In genomic region chr2:153463257-153463656, GRCm38 (mm10) we compare ENCODE assay signal across 25 mouse cellular contexts. TPM values are rescaled to one million over a fixed set of nuclear protein-coding genes. Genes with fewer than 3 reads are reported as not detected.
DNase-seq lines count a peak whose midpoint lies in the region; ATAC-seq and TF ChIP-seq lines count a peak whose summit lies in the region.
"Had no signal": no experiment of that assay in that cellular context is flagged by ENCODE, and none has a peak within 500 bp of the region (broad histone marks: within the 10 kb centered on the region; RNA-seq: fewer than 3 reads in every experiment).

No protein-coding gene starts in this region.

- 78% methylated on average over 3 of the region's 3 CpGs for WGBS in embryonic facial prominence, embryonic 11.5 days
- 81% methylated on average over 3 of the region's 3 CpGs for WGBS in embryonic facial prominence, embryonic 10.5 days
- 80% methylated on average over 3 of the region's 3 CpGs for WGBS in liver, embryonic 14.5 days (ENCODE audit: insufficient replicate concordance)
- WGBS in liver, embryonic 11.5 days: 87% methylated on average over 3 of the region's 3 CpGs

- TF ChIP-seq POLR2A in CH12.LX (IDR thresholded peaks at IDR 0.05; ENCODE audit: low read depth, low read length): no peak
- TF ChIP-seq POLR2A in brain, embryonic 14.5 days (IDR thresholded peaks at IDR 0.05; ENCODE audit: borderline replicate concordance, extremely low read depth, insufficient read depth, insufficient read length, poor library complexity, severe bottlenecking): no peak

- H3K36me3 ChIP-seq in embryonic facial prominence, embryonic 11.5 days (replicated peaks; ENCODE audit: control insufficient read depth, insufficient read depth, low read depth, low read length): no peaks in the 10 kb centered on the region
- no peaks in the 10 kb centered on the region for H3K36me3 ChIP-seq in embryonic facial prominence, embryonic 10.5 days (replicated peaks)
- peaks cover 4% of the 10 kb centered on the region; the same call in 1 of the 2 replicates for H3K36me3 ChIP-seq in liver, embryonic 14.5 days (replicated peaks; ENCODE audit: control insufficient read depth, insufficient read depth, low read depth)
- H3K36me3 ChIP-seq in liver, embryonic 11.5 days (ENCODE audit: control insufficient read depth, insufficient read depth, low read length): peaks cover 8% of the 10 kb centered on the region
- peaks cover 0 to 30% of the 10 kb centered on the region in 2 experiments for H3K36me3 ChIP-seq in CH12.LX (replicated peaks in 1 of 2; ENCODE audit: control insufficient read depth in 1 of 2, insufficient read depth in 1 of 2, low read length in 1 of 2)
- H3K36me3 ChIP-seq: limb, embryonic 12.5 days had no signal

- no peak overlapping the region for H3K4me3 ChIP-seq in embryonic facial prominence, embryonic 11.5 days (ENCODE audit: low read depth, low read length)
- no peak overlapping the region for H3K4me3 ChIP-seq in embryonic facial prominence, embryonic 10.5 days
- no peak overlapping the region for H3K4me3 ChIP-seq in liver, embryonic 14.5 days (ENCODE audit: insufficient read depth in 1 of 2, low read depth in 2 of 2, low read length in 2 of 2)
- H3K4me3 ChIP-seq in liver, embryonic 11.5 days (ENCODE audit: low read depth, low read length): no peak overlapping the region
- no peak overlapping the region for H3K4me3 ChIP-seq in CH12.LX (replicated peaks in 1 of 3; ENCODE audit: low read depth in 2 of 3, low read length in 2 of 3, poor library complexity in 1 of 3)
- H3K4me3 ChIP-seq: forebrain, embryonic 15.5 days; limb, embryonic 12.5 days; neural tube, embryonic 13.5 days had no signal

- no peak for TF ChIP-seq EP300 in liver, embryonic 14.5 days (IDR thresholded peaks at IDR 0.05; ENCODE audit: low read depth)
- TF ChIP-seq EP300 in CH12.LX (IDR thresholded peaks at IDR 0.05; ENCODE audit: low read length): no peak

- in situ Hi-C loops in CH12.LX (cut with MboI; ENCODE audit: low pct_ligation_motif_present, low pct_unique_long_range_greater_than_20kb, low sequenced_read_pairs): no loop called here

- no peaks in the 10 kb centered on the region for H3K27me3 ChIP-seq in embryonic facial prominence, embryonic 11.5 days (ENCODE audit: control insufficient read depth, insufficient read depth, low read length)
- H3K27me3 ChIP-seq in embryonic facial prominence, embryonic 10.5 days (replicated peaks; ENCODE audit: low read depth, poor library complexity, severe bottlenecking): no peaks in the 10 kb centered on the region
- no peaks in the 10 kb centered on the region for H3K27me3 ChIP-seq in liver, embryonic 14.5 days (ENCODE audit: control insufficient read depth, insufficient read depth, low read length)
- H3K27me3 ChIP-seq in liver, embryonic 11.5 days (replicated peaks; ENCODE audit: control insufficient read depth, insufficient read depth, low read length): no peaks in the 10 kb centered on the region
- H3K27me3 ChIP-seq in CH12.LX (replicated peaks): no peaks in the 10 kb centered on the region
- H3K27me3 ChIP-seq: forebrain, embryonic 15.5 days; limb, embryonic 12.5 days; neural tube, embryonic 13.5 days had no signal

- DNase-seq in embryonic facial prominence, embryonic 11.5 days (ENCODE audit: low spot score): peak; percentile 39
- no peak for DNase-seq in embryonic facial prominence, embryonic 10.5 days (ENCODE audit: low spot score)
- DNase-seq in liver, embryonic 14.5 days (ENCODE audit: low read depth in 3 of 3, low spot score in 3 of 3): no peak
- DNase-seq in liver, embryonic 11.5 days (ENCODE audit: low spot score): no peak
- DNase-seq in CH12.LX (ENCODE audit: extremely low read depth): no peak
- peak; percentile 45 for DNase-seq in brain, embryonic 14.5 days (ENCODE audit: low read depth)
- DNase-seq in right cerebral cortex, postnatal 10 days (ENCODE audit: low spot score in 2 of 2): no peak
- no peak for DNase-seq in thymus, postnatal 0 days (ENCODE audit: low spot score)
- DNase-seq: B cell, adult 2 months; cerebellum, adult 18-20 months; embryo, embryonic 11 days; lung, adult 18-20 months; thymus, postnatal 4 days had no signal

- no peaks in the 10 kb centered on the region for H3K9me3 ChIP-seq in embryonic facial prominence, embryonic 11.5 days (replicated peaks; ENCODE audit: control insufficient read depth, low read length)
- no peaks in the 10 kb centered on the region for H3K9me3 ChIP-seq in embryonic facial prominence, embryonic 10.5 days
- no peaks in the 10 kb centered on the region for H3K9me3 ChIP-seq in liver, embryonic 14.5 days (ENCODE audit: control insufficient read depth, low read length)
- H3K9me3 ChIP-seq in liver, embryonic 11.5 days (ENCODE audit: control insufficient read depth, low read length): no peaks in the 10 kb centered on the region
- H3K9me3 ChIP-seq in CH12.LX (replicated peaks; ENCODE audit: low read length): peaks cover 5% of the 10 kb centered on the region
- H3K9me3 ChIP-seq: forebrain, embryonic 15.5 days; limb, embryonic 12.5 days; neural tube, embryonic 13.5 days had no signal

- dilution Hi-C loops in CH12.LX (cut with MboI; ENCODE audit: extremely low pct_ligation_motif_present, extremely low pct_unique_long_range_greater_than_20kb, low sequenced_read_pairs): no loop called here

- H3K79me2 ChIP-seq in CH12.LX (replicated peaks; ENCODE audit: control insufficient read depth, extremely low read depth, insufficient read depth, poor library complexity, severe bottlenecking): no peaks in the 10 kb centered on the region

- ATAC-seq in embryonic facial prominence, embryonic 11.5 days (replicated peaks; ENCODE audit: insufficient number of reproducible peaks, low FRiP score, low TSS enrichment, low read depth): no peak
- ATAC-seq in liver, embryonic 14.5 days (ENCODE audit: insufficient read depth): no peak
- ATAC-seq in liver, embryonic 11.5 days (replicated peaks; ENCODE audit: low FRiP score): no peak
- ATAC-seq: forebrain, embryonic 15.5 days; hindbrain, embryonic 16.5 days had no signal

- H3K4me2 ChIP-seq in embryonic facial prominence, embryonic 11.5 days (ENCODE audit: low read depth, low read length): no peak overlapping the region
- H3K4me2 ChIP-seq in liver, embryonic 14.5 days (ENCODE audit: low read depth): no peak overlapping the region
- no peak overlapping the region for H3K4me2 ChIP-seq in liver, embryonic 11.5 days
- no peak overlapping the region for H3K4me2 ChIP-seq in CH12.LX (ENCODE audit: insufficient read depth, low read depth, poor library complexity, severe bottlenecking)
- H3K4me2 ChIP-seq: forebrain, embryonic 15.5 days; limb, embryonic 12.5 days; neural tube, embryonic 13.5 days had no signal

- TF ChIP-seq RAD21 in CH12.LX (IDR thresholded peaks at IDR 0.05; ENCODE audit: low read depth, low read length): peak; percentile 36

- no peaks in the 10 kb centered on the region for H3K4me1 ChIP-seq in embryonic facial prominence, embryonic 11.5 days (ENCODE audit: control insufficient read depth, insufficient read depth, low read length)
- peaks cover 24% of the 10 kb centered on the region for H3K4me1 ChIP-seq in embryonic facial prominence, embryonic 10.5 days
- H3K4me1 ChIP-seq in liver, embryonic 14.5 days (replicated peaks; ENCODE audit: control insufficient read depth in 2 of 2, insufficient read depth in 2 of 2, low read length in 1 of 2): no peaks in the 10 kb centered on the region; a peak in 1 of 4 replicates
- H3K4me1 ChIP-seq in liver, embryonic 11.5 days (replicated peaks; ENCODE audit: control insufficient read depth, insufficient read depth, low read length): peaks cover 7% of the 10 kb centered on the region
- peaks cover 0 to 8% of the 10 kb centered on the region in 2 experiments; a peak in 1 of 4 replicates for H3K4me1 ChIP-seq in CH12.LX (ENCODE audit: control insufficient read depth in 1 of 2, insufficient read depth in 2 of 2)
- H3K4me1 ChIP-seq: forebrain, embryonic 15.5 days had no signal

- peak; percentile 59 for TF ChIP-seq CTCF in liver, embryonic 14.5 days (IDR thresholded peaks at IDR 0.05; ENCODE audit: low read depth)
- peak in 1 of 2 experiments; percentile 50; a peak in 2 of 4 replicates for TF ChIP-seq CTCF in CH12.LX (conservative IDR thresholded peaks at IDR 0.05 in 1 of 2, IDR thresholded peaks at IDR 0.05 in 1 of 2; ENCODE audit: low read depth in 2 of 2, low read length in 2 of 2)
- TF ChIP-seq CTCF in brain, embryonic 14.5 days (IDR thresholded peaks at IDR 0.05; ENCODE audit: borderline replicate concordance, extremely low read depth, insufficient read depth, insufficient read length): peak; percentile 27; the same call in 1 of the 2 replicates

- H3K27ac ChIP-seq in embryonic facial prominence, embryonic 11.5 days (replicated peaks; ENCODE audit: low read depth, low read length): no peak overlapping the region
- H3K27ac ChIP-seq in embryonic facial prominence, embryonic 10.5 days (replicated peaks): no peak overlapping the region
- H3K27ac ChIP-seq in liver, embryonic 14.5 days: no peak overlapping the region
- no peak overlapping the region for H3K27ac ChIP-seq in liver, embryonic 11.5 days (ENCODE audit: low read depth, low read length)
- H3K27ac ChIP-seq in CH12.LX (ENCODE audit: insufficient read depth, low read depth): no peak overlapping the region
- H3K27ac ChIP-seq: forebrain, embryonic 15.5 days; limb, embryonic 12.5 days; neural tube, embryonic 13.5 days had no signal

- H3K9ac ChIP-seq in embryonic facial prominence, embryonic 11.5 days (replicated peaks; ENCODE audit: low read length): no peak overlapping the region
- no peak overlapping the region for H3K9ac ChIP-seq in liver, embryonic 14.5 days (replicated peaks)
- H3K9ac ChIP-seq in liver, embryonic 11.5 days (ENCODE audit: low read depth, low read length): no peak overlapping the region
- H3K9ac ChIP-seq in CH12.LX (ENCODE audit: insufficient read depth, low read depth): no peak overlapping the region
- H3K9ac ChIP-seq: forebrain, embryonic 15.5 days; limb, embryonic 12.5 days; neural tube, embryonic 13.5 days had no signal

TF ChIP-seq in CH12.LX, 34 proteins besides CTCF, POLR2A, EP300 and RAD21:
- no peak for TF ChIP-seq HCFC1 (IDR thresholded peaks at IDR 0.05; ENCODE audit: low read depth, low read length)
- peak; percentile 31; the same call in 1 of the 2 replicates for TF ChIP-seq SMC3 (IDR thresholded peaks at IDR 0.05; ENCODE audit: low read depth, low read length)

RNA-seq across cellular contexts. Expression of gene 4930404H24Rik, which starts 29.3 kb away (rescaled TPM):
- not detected in 2 replicates for polyA plus RNA-seq in embryonic facial prominence, embryonic 11.5 days (2014; fragmentation: Nextera tagmentation; extraction: Ambion mirVana)
- not detected in 2 replicates for polyA plus RNA-seq in embryonic facial prominence, embryonic 10.5 days (2016; fragmentation: Nextera tagmentation; extraction: Ambion mirVana)
- polyA plus RNA-seq in liver, embryonic 14.5 days (2012; rRNA removed): not detected in 2 replicates
- polyA plus RNA-seq in liver, embryonic 14.5 days (2014; fragmentation: Nextera tagmentation; extraction: Ambion mirVana): not detected in 2 replicates
- not detected in 2 replicates for polyA plus RNA-seq in liver, embryonic 11.5 days (2014; fragmentation: Nextera tagmentation; extraction: Ambion mirVana)
- total RNA-seq in CH12.LX (2012; rRNA removed): not detected in 2 replicates
- not detected in 2 replicates for total RNA-seq in CH12.LX (2014; rRNA removed)
- not detected in 2 replicates for polyA plus RNA-seq in CH12.LX (2012; ENCODE audit: insufficient read length, low read depth)
- not detected in 2 replicates for polyA plus RNA-seq in brain, embryonic 14.5 days (2012; rRNA removed)
- polyA plus RNA-seq in thymus, postnatal 0 days (2015; fragmentation: Nextera tagmentation; extraction: Ambion mirVana): not detected in 2 replicates
- total RNA-seq: adrenal gland, adult 18-20 months; gastrocnemius, adult 18-20 months; heart, postnatal 25 days; layer of hippocampus, adult 18-20 months; left cerebral cortex, adult 8-10 months; megakaryocyte, adult 5-6 weeks; monocyte, adult 5-6 weeks had no signal
- polyA plus RNA-seq: forebrain, embryonic 15.5 days; hindbrain, embryonic 16.5 days; kidney, embryonic 14.5 days; limb, embryonic 12.5 days; neural tube, embryonic 13.5 days had no signal

Comparison
In these comparisons a context has a peak if more than half of its experiments do, and no peak if none do; other contexts are left out.
1. DNase-seq: peak in embryonic facial prominence, embryonic 11.5 days (single experiment) and brain, embryonic 14.5 days (single experiment); none in embryonic facial prominence, embryonic 10.5 days (single experiment), liver, embryonic 14.5 days (0 of 3), liver, embryonic 11.5 days (single experiment), CH12.LX (single experiment), right cerebral cortex, postnatal 10 days (0 of 2) and thymus, postnatal 0 days (single experiment).